Mouse (Mus musculus): ENCODE data around the gene Gdpd5.

Gdpd5 gene

GRCm38 (mm10) chr7:99444012-99444411, 62.8 kb downstream of the Gdpd5 start:
- DNase-seq (ENCODE audit: low spot score), result no peak

- peak; percentile 61 for DNase-seq (ENCODE audit: low spot score)
Measured at GRCm38 (mm10) chr7:99445833-99446232, 64.6 kb downstream of the Gdpd5 start.

GRCm38 (mm10) chr7:99447323-99447722, 66.1 kb downstream of the Gdpd5 start:
- DNase-seq (ENCODE audit: low spot score), result no peak

GRCm38 (mm10) chr7:99448619-99449018, 67.4 kb downstream of the Gdpd5 start:
- DNase-seq (ENCODE audit: low spot score), result no peak

GRCm38 (mm10) chr7:99449063-99449462, 67.8 kb downstream of the Gdpd5 start:
- no peak for DNase-seq (ENCODE audit: low spot score)

GRCm38 (mm10) chr7:99449751-99450150, 68.5 kb downstream of the Gdpd5 start:
- DNase-seq (ENCODE audit: low spot score), result no peak

- peak; percentile 72 for DNase-seq (ENCODE audit: low spot score)
Measured at GRCm38 (mm10) chr7:99450703-99451102, 69.5 kb downstream of the Gdpd5 start.

GRCm38 (mm10) chr7:99452859-99453258, 71.6 kb downstream of the Gdpd5 start:
- DNase-seq (ENCODE audit: low spot score), result no peak

- no peak for DNase-seq (ENCODE audit: low spot score)
Measured at GRCm38 (mm10) chr7:99454044-99454443, 72.8 kb downstream of the Gdpd5 start.

GRCm38 (mm10) chr7:99458849-99459248, 77.6 kb downstream of the Gdpd5 start:
- DNase-seq (ENCODE audit: low spot score), result no peak

GRCm38 (mm10) chr7:99459888-99460652, 78.9 kb downstream of the Gdpd5 start:
- DNase-seq (ENCODE audit: low spot score), result no peak

- no peak for DNase-seq (ENCODE audit: low spot score)
Measured at GRCm38 (mm10) chr7:99463120-99463519, 81.9 kb downstream of the Gdpd5 start.

- DNase-seq (ENCODE audit: low spot score), result no peak
Measured at GRCm38 (mm10) chr7:99465811-99466210, 84.6 kb downstream of the Gdpd5 start, which contains the start of gene Klhl35. Klhl35 (plus strand) TSS chr7:99466004.

- DNase-seq (ENCODE audit: low spot score), result peak; percentile 63
Measured at GRCm38 (mm10) chr7:99467916-99468282, 86.7 kb downstream of the Gdpd5 start.

- peak; percentile 81 for DNase-seq (ENCODE audit: low spot score)
Measured at GRCm38 (mm10) chr7:99468283-99469132, 87.3 kb downstream of the Gdpd5 start.

GRCm38 (mm10) chr7:99469680-99470405, 88.6 kb downstream of the Gdpd5 start:
- no peak for DNase-seq (ENCODE audit: low spot score)

- DNase-seq (ENCODE audit: low spot score), result no peak
Measured at GRCm38 (mm10) chr7:99471578-99471977, 90.4 kb downstream of the Gdpd5 start.

- no peak for DNase-seq (ENCODE audit: low spot score)
Measured at GRCm38 (mm10) chr7:99473638-99474407, 92.6 kb downstream of the Gdpd5 start.

- no peak for DNase-seq (ENCODE audit: low spot score)
Measured at GRCm38 (mm10) chr7:99474836-99475561, 93.8 kb downstream of the Gdpd5 start.

- DNase-seq (ENCODE audit: low spot score), result no peak
Measured at GRCm38 (mm10) chr7:99475562-99475911, 94.3 kb downstream of the Gdpd5 start.

GRCm38 (mm10) chr7:99476558-99477114, 95.4 kb downstream of the Gdpd5 start:
- no peak for DNase-seq (ENCODE audit: low spot score)

Data from testis, postnatal 10 days (tissue).